Mouse (Mus musculus): ENCODE results near the gene Rcsd1.

GRCm38 (mm10) chr1:165618201-165618624 is 91.3 kb downstream of the Rcsd1 start:
- TF ChIP-seq POLR2A (IDR thresholded peaks at IDR 0.05; ENCODE audit: insufficient read depth, low read depth, low read length): peak; percentile 65
- no peak for TF ChIP-seq CTCF (IDR thresholded peaks at IDR 0.05)

Measured in heart, adult 2 months (tissue).